Mouse (Mus musculus) CH12.LX (cell line): ENCODE measurements at regions not wholly inside any gene's neighbourhood (a gene's known extent, or its start where the extent isn't known, plus 50 kb on each side); places are given as distances from the start of the nearest gene placed in this dataset.
A peak's percentile ranks its signal among the peaks of the same experiment; 100 is the strongest.

Experiments
- DNase-seq: peaks from one replicate; pipeline ENCODE4 v3.0.0-alpha.2; 2013; ENCODE audit errors: extremely low read depth
- H3K27ac ChIP-seq: 2 replicates; pipeline ENCODE4 v1.5.1; 2012; ENCODE audit warnings: low read depth, mild to moderate bottlenecking, control low read depth, moderate library complexity; ENCODE audit not compliant: insufficient read depth
- H3K27me3 ChIP-seq: replicated peaks from 2 replicates; pipeline ENCODE3; 2012; ENCODE audit warnings: inconsistent platforms
- H3K36me3 ChIP-seq, 2 experiments: replicated peaks in 1 of 2; 2 replicates each; pipeline versions ENCODE3 to v1.6.1; 2012; ENCODE audit warnings: inconsistent platforms in 1 of 2, low read length in 1 of 2, mild to moderate bottlenecking in 1 of 2, mixed read lengths in 1 of 2, moderate library complexity in 1 of 2; ENCODE audit not compliant: control insufficient read depth in 1 of 2, insufficient read depth in 1 of 2
- H3K4me1 ChIP-seq, 2 experiments: 2 replicates each; pipeline ENCODE4 v1.6.1; 2012; ENCODE audit warnings: inconsistent platforms in 1 of 2, moderate library complexity in 1 of 2; ENCODE audit not compliant: insufficient read depth in 2 of 2, control insufficient read depth in 1 of 2
- H3K4me2 ChIP-seq: 2 replicates; pipeline ENCODE4 v1.6.1; 2012; ENCODE audit warnings: low read depth, mild to moderate bottlenecking, control low read depth; ENCODE audit not compliant: poor library complexity, insufficient read depth, severe bottlenecking
- H3K4me3 ChIP-seq, 3 experiments: fragments of 150-350 bp in 1 of 3; sonication (generic) in 1 of 3; replicated peaks in 1 of 3; 2 replicates each; pipeline versions ENCODE3 to v1.5.1; 2011 to 2012; ENCODE audit warnings: low read depth in 2 of 3, low read length in 2 of 3, mild to moderate bottlenecking in 2 of 3, moderate library complexity in 2 of 3, control low read depth in 1 of 3, improper control_type of control experiment in 1 of 3, inconsistent platforms in 1 of 3, mixed read lengths in 1 of 3; ENCODE audit not compliant: poor library complexity in 1 of 3
- H3K79me2 ChIP-seq: replicated peaks from 2 replicates; pipeline ENCODE4 v1.6.1; 2012; ENCODE audit warnings: mild to moderate bottlenecking, moderate library complexity; ENCODE audit not compliant: control insufficient read depth, poor library complexity, insufficient read depth, severe bottlenecking; ENCODE audit errors: extremely low read depth
- H3K9ac ChIP-seq: 2 replicates; pipeline ENCODE4 v1.6.1; 2012; ENCODE audit warnings: low read depth, mild to moderate bottlenecking, control low read depth, moderate library complexity; ENCODE audit not compliant: insufficient read depth
- H3K9me3 ChIP-seq: replicated peaks from 2 replicates; pipeline ENCODE3; 2012; ENCODE audit warnings: low read length, inconsistent platforms, mixed read lengths
- EP300 ChIP-seq: IDR thresholded peaks from 2 replicates; pipeline ENCODE4 v1.6.1; 2011; ENCODE audit warnings: low read length, improper control_type of control experiment
- ETS1 ChIP-seq: conservative IDR thresholded peaks from 2 replicates; pipeline ENCODE4 v1.6.1; 2012; ENCODE audit warnings: low read depth, mild to moderate bottlenecking, inconsistent platforms, low read length, improper control_type of control experiment, moderate library complexity
- JUN ChIP-seq: IDR thresholded peaks from 2 replicates; pipeline ENCODE4 v1.6.1; 2011; ENCODE audit warnings: low read depth, mild to moderate bottlenecking, low read length, improper control_type of control experiment, moderate library complexity; ENCODE audit not compliant: insufficient read depth
- JUND ChIP-seq: conservative IDR thresholded peaks from 2 replicates; pipeline ENCODE4 v1.6.1; 2011; ENCODE audit warnings: low read depth, low read length, improper control_type of control experiment
- KAT2A ChIP-seq: IDR thresholded peaks from 2 replicates; pipeline ENCODE4 v1.6.1; 2012; ENCODE audit warnings: low read length, improper control_type of control experiment, inconsistent platforms; ENCODE audit not compliant: insufficient replicate concordance
- MAFK ChIP-seq: IDR thresholded peaks from 2 replicates; pipeline ENCODE4 v1.6.1; 2011; ENCODE audit warnings: low read length, improper control_type of control experiment; ENCODE audit not compliant: insufficient replicate concordance
- MYC ChIP-seq: IDR thresholded peaks from 2 replicates; pipeline ENCODE4 v1.6.1; 2011; ENCODE audit warnings: low read depth, mild to moderate bottlenecking, improper control_type of control experiment, low read length
- NELFE ChIP-seq: IDR thresholded peaks from 2 replicates; pipeline ENCODE4 v1.6.1; 2011; ENCODE audit warnings: low read depth, low read length, improper control_type of control experiment
- NRF1 ChIP-seq: IDR thresholded peaks from 2 replicates; pipeline ENCODE4 v1.6.1; 2014; ENCODE audit warnings: low read depth, mild to moderate bottlenecking, inconsistent platforms, low read length, improper control_type of control experiment, moderate library complexity
- POLR2A ChIP-seq: IDR thresholded peaks from 2 replicates; pipeline ENCODE4 v1.6.1; 2011; ENCODE audit warnings: low read depth, mild to moderate bottlenecking, improper control_type of control experiment, low read length
- POLR2AphosphoS2 ChIP-seq: IDR thresholded peaks from 2 replicates; pipeline ENCODE4 v1.6.1; 2011; ENCODE audit warnings: low read depth, low read length, improper control_type of control experiment
- RAD21 ChIP-seq: IDR thresholded peaks from 2 replicates; pipeline ENCODE4 v1.6.1; 2011; ENCODE audit warnings: low read depth, mild to moderate bottlenecking, low read length, improper control_type of control experiment, moderate library complexity
- RCOR1 ChIP-seq: conservative IDR thresholded peaks from 2 replicates; pipeline ENCODE4 v1.6.1; 2012; ENCODE audit warnings: low read depth, mild to moderate bottlenecking, inconsistent platforms, low read length, improper control_type of control experiment
- SMC3 ChIP-seq: IDR thresholded peaks from 2 replicates; pipeline ENCODE4 v1.6.1; 2011; ENCODE audit warnings: low read depth, low read length, improper control_type of control experiment
- TBP ChIP-seq: conservative IDR thresholded peaks from 2 replicates; pipeline ENCODE4 v1.6.1; 2011; ENCODE audit warnings: low read depth, low read length, improper control_type of control experiment
- TCF12 ChIP-seq: IDR thresholded peaks from 2 replicates; pipeline ENCODE4 v1.6.1; 2014; ENCODE audit warnings: low read depth, mild to moderate bottlenecking, inconsistent platforms, low read length, improper control_type of control experiment
- ZC3H11A ChIP-seq: IDR thresholded peaks from 2 replicates; pipeline ENCODE4 v1.6.1; 2012; ENCODE audit warnings: low read depth, mild to moderate bottlenecking, inconsistent platforms, low read length, improper control_type of control experiment
- ZKSCAN1 ChIP-seq: IDR thresholded peaks from 2 replicates; pipeline ENCODE4 v1.6.1; 2012; ENCODE audit warnings: low read depth, inconsistent platforms, low read length, improper control_type of control experiment, borderline replicate concordance
- dilution Hi-C: fragments of 300-500 bp; cut with MboI; formaldehyde crosslinking; loops from 2 replicates; pipeline ENCODE4 v1.14.3; 2020; ENCODE audit warnings: low sequenced_read_pairs; ENCODE audit not compliant: extremely low pct_unique_long_range_greater_than_20kb, extremely low pct_ligation_motif_present
- in situ Hi-C: fragments of 300-500 bp; cut with MboI; formaldehyde crosslinking; loops from 3 replicates; pipeline ENCODE4 v1.14.3; 2019; ENCODE audit warnings: low sequenced_read_pairs, low pct_ligation_motif_present, low pct_unique_long_range_greater_than_20kb, mixed read lengths

GRCm38 (mm10) chr13:97486490-97486889 lies 245.6 kb downstream of the Enc1 start:
- in situ Hi-C loops (no loop called here), dilution Hi-C loops (no loop called here)
- Histone ChIP-seq H3K79me2 (no peaks in the 10 kb centered on the region), H3K36me3 (peaks cover 0 to 14% of the 10 kb centered on the region in 2 experiments), H3K9ac (no peak overlapping the region), H3K4me3 (peak overlapping the region in 1 of 3 experiments; percentile 54), H3K9me3 (peaks cover 24% of the 10 kb centered on the region), H3K4me1 (peaks cover 0 to 25% of the 10 kb centered on the region in 2 experiments; a peak in 2 of 4 replicates), H3K27me3 (no peaks in the 10 kb centered on the region), H3K4me2 (no peak overlapping the region), H3K27ac (no peak overlapping the region)
- TF ChIP-seq SMC3 = no peak
- TF ChIP-seq ZC3H11A = no peak
- 0 out of 2 replicates have a peak, but pooled peaks have one; percentile 16 for TF ChIP-seq POLR2A
- DNase-seq = no peak

GRCm38 (mm10) chr13:97485886-97486285 lies 245.0 kb downstream of the Enc1 start:
- Histone ChIP-seq H3K36me3 (peaks cover 0 to 11% of the 10 kb centered on the region in 2 experiments), H3K4me1 (peaks cover 0 to 20% of the 10 kb centered on the region in 2 experiments; a peak in 2 of 4 replicates), H3K9me3 (peaks cover 27% of the 10 kb centered on the region), H3K79me2 (no peaks in the 10 kb centered on the region), H3K4me2 (no peak overlapping the region), H3K27me3 (no peaks in the 10 kb centered on the region), H3K4me3 (peak overlapping the region in 1 of 3 experiments; percentile 54), H3K9ac (no peak overlapping the region), H3K27ac (no peak overlapping the region)
- dilution Hi-C loops = no loop called here
- TF ChIP-seq JUN (no peak), ETS1 (no peak), EP300 (no peak), KAT2A (no peak), TCF12 (no peak), JUND (no peak), SMC3 (no peak), ZKSCAN1 (no peak), TBP (no peak), NRF1 (no peak), MAFK (no peak), MYC (no peak), RAD21 (no peak), NELFE (no peak), RCOR1 (no peak), POLR2AphosphoS2 (no peak)
- no peak for DNase-seq
- in situ Hi-C loops = no loop called here
